Mouse (Mus musculus): Measurements from ENCODE around the gene Adh5. TPM values are rescaled to one million over a fixed set of nuclear protein-coding genes. Genes with fewer than 3 reads are reported as not detected.
A peak's percentile ranks its signal among the peaks of the same experiment; 100 is the strongest.

Adh5 gene
- 273 and 277 TPM in 2 replicates for polyA plus RNA-seq (2015; fragmentation: Nextera tagmentation; extraction: Ambion mirVana)

DNA sequence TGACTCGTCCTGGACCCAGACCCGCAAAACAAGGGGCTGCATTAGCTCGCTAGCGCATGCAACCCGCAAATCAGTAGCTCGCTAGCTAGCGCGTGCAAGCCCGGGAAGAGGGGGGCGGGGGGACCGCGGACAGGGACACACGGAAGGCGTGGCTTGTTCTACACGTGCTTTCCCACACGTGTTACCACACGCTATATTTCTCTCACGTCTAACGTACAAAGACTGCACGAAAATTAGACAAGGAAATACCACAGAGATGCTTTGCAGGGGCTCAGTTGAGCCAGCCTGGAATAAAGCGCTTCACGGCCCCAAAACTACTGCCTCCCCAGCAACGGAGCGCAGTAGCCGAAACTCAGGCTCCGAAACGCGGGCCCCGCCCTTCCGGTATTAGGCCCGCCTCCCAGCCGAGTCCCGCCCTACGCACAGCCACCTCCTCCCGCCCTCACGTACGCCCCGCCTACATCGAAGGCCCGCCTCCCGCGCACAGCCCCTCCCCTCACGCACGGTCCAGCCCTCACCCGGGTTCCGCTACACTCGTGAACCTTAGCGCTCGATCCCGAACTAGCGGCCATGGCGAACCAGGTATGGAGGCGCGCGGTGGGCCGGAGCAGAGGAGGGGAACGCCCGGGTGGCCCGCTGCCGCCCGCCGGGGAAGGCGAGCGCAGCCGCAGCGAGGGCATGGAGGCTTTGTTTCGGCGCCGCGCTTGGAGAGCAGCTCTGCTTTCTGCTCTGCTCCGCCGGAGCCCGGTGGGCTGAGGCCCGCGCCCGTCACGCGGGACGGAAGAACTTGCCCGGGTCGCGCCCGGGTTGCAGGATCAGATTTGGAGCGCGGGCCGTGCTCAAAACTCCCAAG is at the start of gene Adh5:
Gene Adh5 (plus strand): TSS at position 482 of the 853 bp plus-strand sequence.
- peaks cover 18% of the 10 kb centered on the region for H3K4me1 ChIP-seq
- peaks cover 29% of the 10 kb centered on the region for H3K36me3 ChIP-seq (ENCODE audit: poor library complexity, severe bottlenecking)
- no peaks in the 10 kb centered on the region for H3K27me3 ChIP-seq
- peak within 1 kb of the TSS; percentile 77 for H3K4me2 ChIP-seq
- ATAC-seq, result peak; percentile 99
- H3K4me3 ChIP-seq, result peak within 1 kb of the TSS; percentile 66
- peak within 1 kb of the TSS; percentile 82 for H3K27ac ChIP-seq
- under 1% methylated on average over 86 of the region's 86 CpGs for WGBS
- H3K9me3 ChIP-seq (replicated peaks), result no peaks in the 10 kb centered on the region
- peak within 1 kb of the TSS; percentile 89 for H3K9ac ChIP-seq

DNA sequence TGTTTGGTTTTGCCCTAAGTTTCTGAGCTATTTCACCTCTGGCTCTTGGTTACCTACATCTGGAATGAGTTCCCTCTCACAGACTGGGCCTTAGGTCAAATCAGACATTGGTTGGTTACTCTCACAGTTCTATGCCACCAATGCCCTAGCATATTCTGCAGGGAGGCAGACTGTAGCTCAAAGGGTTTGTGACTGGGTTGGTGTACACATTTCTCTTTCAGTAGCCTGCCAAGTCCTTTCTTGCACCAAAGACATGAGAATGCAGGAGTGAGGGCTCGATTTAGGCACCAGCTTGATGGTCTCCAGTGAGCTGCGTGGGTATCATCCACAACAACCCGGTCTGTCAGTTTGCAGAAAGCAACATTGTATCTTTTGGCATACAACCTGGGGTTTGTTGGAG is 38.0 kb upstream of the Adh5 start:
- Histone ChIP-seq H3K27ac (no peak overlapping the region), H3K27me3 (no peaks in the 10 kb centered on the region), H3K4me1 (no peaks in the 10 kb centered on the region), H3K36me3 (ENCODE audit: poor library complexity, severe bottlenecking) (no peaks in the 10 kb centered on the region), H3K4me2 (no peak overlapping the region), H3K4me3 (no peak overlapping the region), H3K9ac (no peak overlapping the region), H3K9me3 (replicated peaks) (no peaks in the 10 kb centered on the region)
- 84% methylated on average over 3 of the region's 3 CpGs for WGBS
- no peak for ATAC-seq

DNA sequence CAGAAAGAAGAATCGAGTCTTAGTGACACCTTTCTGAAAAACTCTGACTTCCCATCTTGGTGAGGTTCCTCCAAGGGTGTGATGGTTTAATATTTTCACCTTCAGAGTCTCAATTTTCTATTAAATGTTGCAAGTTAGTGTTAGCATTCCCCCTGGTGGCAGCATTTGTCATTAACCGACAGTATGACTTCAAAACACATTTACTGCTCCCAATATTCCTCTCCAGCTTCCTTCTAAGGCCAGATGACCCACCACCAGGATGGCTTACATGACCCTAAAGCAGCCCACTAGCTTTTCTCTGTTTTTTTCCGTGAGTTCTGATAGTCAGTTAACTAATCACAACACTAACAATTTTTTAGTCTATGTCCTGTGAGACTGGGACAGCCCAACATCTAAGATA is 37.6 kb upstream of the Adh5 start:
- Histone ChIP-seq H3K9me3 (replicated peaks) (no peaks in the 10 kb centered on the region), H3K36me3 (ENCODE audit: poor library complexity, severe bottlenecking) (no peaks in the 10 kb centered on the region), H3K4me1 (no peaks in the 10 kb centered on the region), H3K27me3 (no peaks in the 10 kb centered on the region), H3K4me3 (no peak overlapping the region), H3K27ac (no peak overlapping the region), H3K4me2 (no peak overlapping the region), H3K9ac (no peak overlapping the region)
- ATAC-seq, result no peak
- 55% methylated on average over 3 of the region's 3 CpGs for WGBS

DNA sequence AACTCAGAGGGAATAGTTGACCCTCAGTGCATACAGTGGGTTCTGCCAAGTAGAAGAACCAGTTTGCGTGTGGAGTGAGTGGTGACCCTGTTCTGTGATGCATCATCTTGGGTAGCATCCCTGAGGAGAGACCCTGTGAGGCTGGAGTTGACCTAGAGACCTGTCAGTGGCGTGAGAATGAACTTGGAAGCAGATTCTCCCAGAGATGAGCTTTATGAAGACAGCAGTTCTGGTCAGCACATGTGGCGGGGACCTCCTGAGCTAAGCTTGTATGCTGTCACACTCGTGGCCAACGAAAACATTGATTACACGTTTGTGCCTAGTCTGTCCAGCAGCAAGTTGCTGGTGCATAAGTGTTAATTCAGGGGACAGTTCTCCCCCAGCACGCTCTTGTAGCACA is 37.1 kb upstream of the Adh5 start:
- H3K4me1 ChIP-seq, result no peaks in the 10 kb centered on the region
- no peaks in the 10 kb centered on the region for H3K27me3 ChIP-seq
- no peak overlapping the region for H3K4me2 ChIP-seq
- no peak for ATAC-seq
- H3K4me3 ChIP-seq, result no peak overlapping the region
- no peak overlapping the region for H3K27ac ChIP-seq
- no peak overlapping the region for H3K9ac ChIP-seq
- no peaks in the 10 kb centered on the region for H3K36me3 ChIP-seq (ENCODE audit: poor library complexity, severe bottlenecking)
- no peaks in the 10 kb centered on the region for H3K9me3 ChIP-seq (replicated peaks)
- WGBS, result 81% methylated on average over 7 of the region's 7 CpGs

DNA sequence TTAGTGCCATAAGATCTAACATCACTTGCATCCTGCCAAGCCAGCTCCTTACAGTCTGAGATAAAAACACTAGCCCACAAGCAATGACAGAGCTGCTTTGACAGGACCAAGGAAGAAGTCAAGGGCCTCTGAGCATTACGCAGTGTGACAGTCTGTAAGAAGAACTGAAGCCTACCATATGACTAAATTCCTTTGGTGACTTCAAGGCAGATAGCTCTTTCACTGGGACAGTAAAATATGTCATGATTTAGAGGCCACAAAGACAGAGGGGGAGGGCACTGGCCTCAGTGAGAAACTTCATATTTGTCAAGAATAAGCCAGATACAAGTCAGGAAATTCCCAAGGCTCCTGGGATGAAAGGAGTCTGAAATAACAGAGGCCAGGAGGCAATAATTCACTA is 35.0 kb upstream of the Adh5 start:
- H3K9me3 ChIP-seq (replicated peaks), result no peaks in the 10 kb centered on the region
- 97% methylated on average over 1 of the region's 1 CpGs for WGBS
- no peaks in the 10 kb centered on the region for H3K36me3 ChIP-seq (ENCODE audit: poor library complexity, severe bottlenecking)
- H3K27ac ChIP-seq, result no peak overlapping the region
- H3K4me1 ChIP-seq, result no peaks in the 10 kb centered on the region
- no peak overlapping the region for H3K9ac ChIP-seq
- H3K4me3 ChIP-seq, result no peak overlapping the region
- no peaks in the 10 kb centered on the region for H3K27me3 ChIP-seq
- H3K4me2 ChIP-seq, result no peak overlapping the region
- ATAC-seq, result no peak

DNA sequence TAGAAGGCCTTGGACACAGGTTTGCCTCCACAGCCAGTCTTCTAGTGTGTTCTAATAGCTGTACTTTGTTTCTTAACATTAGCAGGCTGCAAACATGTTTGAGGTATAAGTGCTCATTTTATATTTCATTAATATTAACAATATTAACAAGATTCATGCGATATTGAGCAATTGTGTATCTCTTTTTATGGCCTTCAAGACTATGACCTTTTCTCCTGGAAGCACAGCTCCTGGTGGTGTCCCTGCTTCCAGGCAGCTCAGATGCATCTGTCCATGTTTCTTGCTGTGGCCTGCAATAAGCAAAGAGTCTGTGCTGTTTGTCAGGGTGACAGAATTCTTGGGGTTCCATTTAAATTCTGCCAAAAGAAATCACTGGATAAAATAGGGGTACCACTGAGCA is 33.3 kb upstream of the Adh5 start:
- no peaks in the 10 kb centered on the region for H3K36me3 ChIP-seq (ENCODE audit: poor library complexity, severe bottlenecking)
- no peak overlapping the region for H3K9ac ChIP-seq
- WGBS, result 84% methylated on average over 1 of the region's 1 CpGs
- no peak overlapping the region for H3K27ac ChIP-seq
- no peak overlapping the region for H3K4me3 ChIP-seq
- no peaks in the 10 kb centered on the region for H3K9me3 ChIP-seq (replicated peaks)
- H3K4me2 ChIP-seq, result no peak overlapping the region
- no peak for ATAC-seq
- H3K27me3 ChIP-seq, result no peaks in the 10 kb centered on the region
- no peaks in the 10 kb centered on the region for H3K4me1 ChIP-seq

DNA sequence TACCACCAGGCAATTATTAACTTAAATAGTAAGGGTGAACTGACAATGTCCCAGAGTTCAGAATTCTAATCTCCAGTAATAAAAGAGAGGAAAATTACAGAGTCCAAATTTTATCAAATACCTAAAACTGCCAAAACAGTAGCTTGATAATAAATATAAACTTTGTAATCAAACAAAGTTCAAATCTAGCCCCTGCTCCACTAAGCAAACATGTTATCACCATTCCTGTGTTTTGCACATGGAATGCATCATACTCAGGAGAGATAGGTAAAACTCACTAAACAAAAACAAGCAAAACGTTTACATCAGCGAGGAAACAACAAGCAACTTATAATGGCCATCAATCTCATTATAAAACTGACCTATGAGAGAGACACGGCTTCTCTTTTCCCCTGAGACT is 32.7 kb upstream of the Adh5 start:
- H3K27ac ChIP-seq, result no peak overlapping the region
- no peak for ATAC-seq

DNA sequence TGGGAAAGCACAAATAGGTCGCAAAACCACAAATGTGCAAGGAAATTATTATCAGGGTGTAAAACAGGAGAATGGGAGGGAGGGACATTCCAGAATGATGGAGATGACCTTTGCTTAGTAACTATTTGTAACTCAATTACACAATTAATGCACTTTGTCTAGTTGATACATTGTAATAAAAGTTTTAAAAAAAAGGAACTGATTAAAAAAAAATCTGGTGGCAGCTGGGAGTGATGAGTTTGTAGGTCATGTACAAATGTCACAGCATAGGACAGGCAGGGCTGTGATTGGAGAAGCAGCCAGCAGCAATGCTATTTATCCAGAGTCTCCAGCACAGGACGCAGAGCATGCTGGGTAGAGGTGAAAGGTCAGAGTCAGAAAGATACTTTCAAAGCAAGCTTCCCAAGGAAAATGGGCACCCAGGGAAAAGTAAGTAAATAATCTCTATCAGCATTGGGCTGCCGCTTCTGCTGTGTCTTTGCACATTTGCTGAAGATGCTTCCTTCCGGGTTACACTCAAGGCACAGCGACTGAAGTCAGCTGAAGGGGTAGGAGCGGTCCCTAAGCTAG is 27.7 kb upstream of the Adh5 start, which contains the start of gene Adh4:
Gene Adh4 (plus strand): TSS at position 346 of the 570 bp plus-strand sequence.
- no peaks in the 10 kb centered on the region for H3K4me1 ChIP-seq
- WGBS, result 87% methylated on average over 6 of the region's 6 CpGs
- H3K36me3 ChIP-seq (ENCODE audit: poor library complexity, severe bottlenecking), result no peaks in the 10 kb centered on the region
- H3K4me3 ChIP-seq, result no peak within 1 kb of the TSS
- H3K27ac ChIP-seq, result no peak within 1 kb of the TSS
- H3K9ac ChIP-seq, result no peak within 1 kb of the TSS
- no peak within 1 kb of the TSS for H3K4me2 ChIP-seq
- ATAC-seq, result no peak
- H3K27me3 ChIP-seq, result no peaks in the 10 kb centered on the region
- no peaks in the 10 kb centered on the region for H3K9me3 ChIP-seq (replicated peaks)

More for the DNA sequence above, 32.7 kb upstream of the Adh5 start:
- Histone ChIP-seq H3K27me3 (no peaks in the 10 kb centered on the region), H3K9ac (no peak overlapping the region), H3K9me3 (replicated peaks) (no peaks in the 10 kb centered on the region), H3K4me1 (no peaks in the 10 kb centered on the region), H3K4me3 (no peak overlapping the region), H3K4me2 (no peak overlapping the region), H3K36me3 (ENCODE audit: poor library complexity, severe bottlenecking) (no peaks in the 10 kb centered on the region)
- WGBS, result 71% methylated on average over 3 of the region's 3 CpGs

DNA sequence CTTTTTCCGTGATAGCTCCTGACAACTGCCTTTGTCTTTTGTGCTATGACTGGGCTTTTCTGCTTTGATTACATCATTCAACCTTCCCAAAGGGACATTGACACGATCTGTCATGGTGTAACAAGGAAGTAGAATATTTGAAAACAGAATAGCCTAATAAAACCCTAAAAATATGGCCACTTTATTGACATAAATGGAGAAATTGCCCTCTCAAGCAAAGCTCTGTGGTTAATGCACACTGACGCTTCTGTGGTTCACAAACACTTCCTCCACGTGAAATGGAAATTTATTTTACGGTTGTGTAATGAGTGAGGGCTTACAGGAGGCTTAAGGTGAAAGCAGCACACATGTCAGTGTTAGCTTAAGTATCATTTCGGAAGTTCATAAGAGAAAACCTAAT is 23.5 kb upstream of the Adh5 start:
- Histone ChIP-seq H3K27me3 (no peaks in the 10 kb centered on the region), H3K36me3 (ENCODE audit: poor library complexity, severe bottlenecking) (no peaks in the 10 kb centered on the region), H3K27ac (no peak overlapping the region), H3K4me1 (no peaks in the 10 kb centered on the region), H3K4me2 (no peak overlapping the region), H3K9me3 (replicated peaks) (no peaks in the 10 kb centered on the region), H3K9ac (no peak overlapping the region), H3K4me3 (no peak overlapping the region)
- no peak for ATAC-seq
- WGBS, result 82% methylated on average over 6 of the region's 6 CpGs

DNA sequence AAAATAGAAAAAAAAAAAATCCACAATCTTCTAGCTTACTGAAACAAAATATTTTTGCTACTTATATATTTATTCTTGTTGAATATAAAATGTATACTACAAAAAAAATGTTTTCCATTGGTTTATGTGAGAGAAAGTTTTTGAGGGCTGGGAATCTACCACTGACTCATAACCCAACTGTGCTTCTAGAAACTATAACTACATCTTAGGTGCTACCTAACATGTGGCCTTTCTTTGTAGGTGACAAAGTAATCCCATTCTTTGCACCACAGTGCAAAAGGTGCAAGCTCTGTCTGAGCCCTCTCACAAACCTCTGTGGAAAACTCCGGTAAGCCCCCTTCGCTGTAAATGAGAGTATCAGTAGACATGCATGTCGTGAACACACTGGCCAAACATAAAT is 22.5 kb upstream of the Adh5 start:
- H3K36me3 ChIP-seq (ENCODE audit: poor library complexity, severe bottlenecking), result no peaks in the 10 kb centered on the region
- H3K4me3 ChIP-seq, result no peak overlapping the region
- no peak overlapping the region for H3K4me2 ChIP-seq
- no peaks in the 10 kb centered on the region for H3K4me1 ChIP-seq
- no peaks in the 10 kb centered on the region for H3K9me3 ChIP-seq (replicated peaks)
- H3K9ac ChIP-seq, result no peak overlapping the region
- H3K27ac ChIP-seq, result no peak overlapping the region
- 93% methylated on average over 3 of the region's 3 CpGs for WGBS
- no peak for ATAC-seq
- no peaks in the 10 kb centered on the region for H3K27me3 ChIP-seq

DNA sequence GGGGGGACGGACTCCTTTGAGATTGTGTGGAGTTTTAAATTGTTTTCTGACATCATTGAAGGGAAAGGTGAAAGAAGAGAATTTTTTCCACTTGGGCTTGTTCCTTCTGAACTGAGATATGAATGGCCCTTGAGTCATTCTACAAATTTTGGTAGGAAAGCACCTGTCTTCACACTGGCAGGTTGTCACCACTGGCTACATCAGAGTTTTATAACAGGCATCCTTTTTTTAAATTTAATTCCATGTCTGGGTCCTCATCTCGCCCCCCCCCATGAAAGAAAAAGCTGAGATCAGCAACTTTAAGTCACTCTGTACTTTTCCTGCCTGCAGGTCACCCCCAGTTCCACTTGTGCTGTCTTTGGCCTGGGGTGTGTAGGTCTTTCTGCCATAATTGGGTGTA is 19.2 kb upstream of the Adh5 start:
- Histone ChIP-seq H3K9ac (no peak overlapping the region), H3K27ac (no peak overlapping the region), H3K4me1 (no peaks in the 10 kb centered on the region), H3K27me3 (no peaks in the 10 kb centered on the region), H3K36me3 (ENCODE audit: poor library complexity, severe bottlenecking) (no peaks in the 10 kb centered on the region), H3K9me3 (replicated peaks) (no peaks in the 10 kb centered on the region), H3K4me2 (no peak overlapping the region), H3K4me3 (no peak overlapping the region)
- 73% methylated on average over 2 of the region's 2 CpGs for WGBS
- ATAC-seq, result no peak

DNA sequence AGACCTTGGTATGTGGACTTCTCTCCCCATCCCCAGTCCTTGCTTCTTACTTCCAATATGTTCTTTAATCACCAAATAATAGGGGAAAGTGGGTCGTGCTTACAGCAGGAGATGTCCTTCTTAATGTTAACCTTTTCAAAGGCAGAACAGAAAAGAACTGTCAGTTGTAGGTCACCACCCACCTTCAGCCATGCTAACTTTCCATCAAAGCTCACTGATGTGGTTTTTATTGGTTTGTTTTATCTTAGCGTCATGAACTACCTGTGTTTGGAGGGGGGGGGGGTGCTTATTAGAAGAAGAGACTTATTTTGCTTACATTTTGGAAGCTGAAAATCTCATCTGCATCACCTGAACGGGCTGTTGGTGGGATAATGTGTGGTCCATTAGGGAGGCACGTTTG is 18.6 kb upstream of the Adh5 start:
- no peak overlapping the region for H3K4me2 ChIP-seq
- H3K4me3 ChIP-seq, result no peak overlapping the region
- ATAC-seq, result no peak
- no peak overlapping the region for H3K9ac ChIP-seq
- no peaks in the 10 kb centered on the region for H3K27me3 ChIP-seq
- no peaks in the 10 kb centered on the region for H3K9me3 ChIP-seq (replicated peaks)
- no peak overlapping the region for H3K27ac ChIP-seq
- H3K36me3 ChIP-seq (ENCODE audit: poor library complexity, severe bottlenecking), result no peaks in the 10 kb centered on the region
- WGBS, result 70% methylated on average over 4 of the region's 4 CpGs
- no peaks in the 10 kb centered on the region for H3K4me1 ChIP-seq
